In the genomic region with DNA sequence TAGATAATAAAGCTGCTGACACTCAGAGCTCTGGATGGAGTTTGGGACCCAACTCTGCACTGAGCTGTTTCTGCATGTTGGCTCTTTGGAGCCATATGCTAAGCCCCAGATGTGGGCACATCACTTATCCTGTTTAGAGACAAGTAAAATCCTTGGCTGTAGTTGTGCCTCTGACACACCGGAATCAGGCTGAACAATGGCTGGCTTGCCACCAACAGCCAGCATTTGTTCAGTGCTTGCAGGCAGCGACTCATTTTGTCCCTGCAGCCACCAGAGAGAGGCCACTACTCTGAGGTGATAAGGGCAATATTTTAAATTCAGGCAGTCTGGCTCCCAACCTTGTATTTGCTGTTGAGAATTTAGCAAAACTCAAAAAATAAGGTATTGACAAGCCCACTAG, we compare ENCODE assay signal across 13 mouse cellular contexts. TPM values are rescaled to one million over a fixed set of nuclear protein-coding genes. Genes with fewer than 3 reads are reported as not detected.
DNase-seq lines count a peak whose midpoint lies in the region; ATAC-seq and TF ChIP-seq lines count a peak whose summit lies in the region.
"Had no signal": no experiment of that assay in that cellular context is flagged by ENCODE, and none has a peak within 500 bp of the region (broad histone marks: within the 10 kb centered on the region; RNA-seq: fewer than 3 reads in every experiment).

No protein-coding gene starts in this region.

- no peak for ATAC-seq in midbrain, embryonic 14.5 days (ENCODE audit: low FRiP score, low TSS enrichment)
- no peak for ATAC-seq in midbrain, postnatal 0 days (ENCODE audit: low FRiP score)
- no peak for ATAC-seq in hindbrain, embryonic 16.5 days
- ATAC-seq in hindbrain, postnatal 0 days: no peak
- ATAC-seq: liver, embryonic 12.5 days had no signal

- intact Hi-C loops in heart, postnatal 14 days (cut with DNase I): no loop called here

- no peaks in the 10 kb centered on the region for H3K27me3 ChIP-seq in midbrain, embryonic 14.5 days (ENCODE audit: control insufficient read depth, insufficient read depth, low read length)
- H3K27me3 ChIP-seq in midbrain, postnatal 0 days (ENCODE audit: insufficient read depth, low read length): no peaks in the 10 kb centered on the region
- no peaks in the 10 kb centered on the region for H3K27me3 ChIP-seq in hindbrain, embryonic 16.5 days (replicated peaks; ENCODE audit: control insufficient read depth, insufficient read depth, low read length)
- no peaks in the 10 kb centered on the region for H3K27me3 ChIP-seq in hindbrain, postnatal 0 days (ENCODE audit: insufficient read depth, low read length)
- H3K27me3 ChIP-seq: liver, embryonic 12.5 days; neural tube, embryonic 12.5 days had no signal

- H3K27ac ChIP-seq in midbrain, embryonic 14.5 days (replicated peaks; ENCODE audit: low read depth, low read length): no peak overlapping the region
- no peak overlapping the region for H3K27ac ChIP-seq in midbrain, postnatal 0 days (ENCODE audit: low read depth, low read length)
- H3K27ac ChIP-seq in hindbrain, embryonic 16.5 days (ENCODE audit: low read depth, low read length): no peak overlapping the region
- H3K27ac ChIP-seq in hindbrain, postnatal 0 days: no peak overlapping the region
- H3K27ac ChIP-seq: liver, embryonic 12.5 days; midbrain, embryonic 12.5 days; neural tube, embryonic 12.5 days had no signal

- no peak for TF ChIP-seq CTCF in midbrain, postnatal 0 days (IDR thresholded peaks at IDR 0.05)
- TF ChIP-seq CTCF in hindbrain, postnatal 0 days (IDR thresholded peaks at IDR 0.05; ENCODE audit: low read depth): no peak

- no peak overlapping the region for H3K4me3 ChIP-seq in midbrain, embryonic 14.5 days (replicated peaks; ENCODE audit: low read depth, low read length)
- no peak overlapping the region for H3K4me3 ChIP-seq in midbrain, postnatal 0 days (ENCODE audit: low read depth, low read length)
- no peak overlapping the region for H3K4me3 ChIP-seq in hindbrain, embryonic 16.5 days (ENCODE audit: low read length)
- no peak overlapping the region for H3K4me3 ChIP-seq in hindbrain, postnatal 0 days (ENCODE audit: low read length)
- H3K4me3 ChIP-seq: liver, embryonic 12.5 days; midbrain, embryonic 12.5 days; neural tube, embryonic 12.5 days had no signal

- H3K4me1 ChIP-seq in midbrain, embryonic 14.5 days (ENCODE audit: control insufficient read depth, insufficient read depth, low read length): 0 out of 2 replicates have a peak, but pooled peaks cover 3% of the 10 kb centered on the region
- H3K4me1 ChIP-seq in midbrain, postnatal 0 days (ENCODE audit: insufficient read depth, low read length): no peaks in the 10 kb centered on the region; the same call in 1 of the 2 replicates
- no peaks in the 10 kb centered on the region for H3K4me1 ChIP-seq in hindbrain, embryonic 16.5 days (ENCODE audit: control insufficient read depth, insufficient read depth, low read depth, low read length)
- peaks cover 4% of the 10 kb centered on the region; the same call in 1 of the 2 replicates for H3K4me1 ChIP-seq in hindbrain, postnatal 0 days (ENCODE audit: insufficient read depth, low read length)

- peak; percentile 14 for DNase-seq in midbrain, embryonic 14.5 days
- no peak for DNase-seq in midbrain, postnatal 0 days (ENCODE audit: low spot score)
- peak; percentile 62 to 73 for DNase-seq in heart, postnatal 14 days
- DNase-seq in kidney, postnatal 25 days: peak; percentile 71 to 85
- DNase-seq in lung, postnatal 4 days: peak; percentile 69 to 84
- no peak for DNase-seq in hindbrain, postnatal 0 days (ENCODE audit: low spot score)
- no peak for DNase-seq in layer of hippocampus, adult 8-10 months (ENCODE audit: low spot score in 2 of 2)
- DNase-seq: gastrocnemius, postnatal 14 days; right cerebral cortex, adult 18-20 months had no signal

- H3K9me3 ChIP-seq in midbrain, embryonic 14.5 days (ENCODE audit: control insufficient read depth, low read length): no peaks in the 10 kb centered on the region
- no peaks in the 10 kb centered on the region for H3K9me3 ChIP-seq in midbrain, postnatal 0 days (ENCODE audit: low read length)
- no peaks in the 10 kb centered on the region for H3K9me3 ChIP-seq in hindbrain, embryonic 16.5 days (ENCODE audit: control insufficient read depth, low read length)
- no peaks in the 10 kb centered on the region for H3K9me3 ChIP-seq in hindbrain, postnatal 0 days (ENCODE audit: low read length)
- H3K9me3 ChIP-seq: liver, embryonic 12.5 days; midbrain, embryonic 12.5 days; neural tube, embryonic 12.5 days had no signal

- no peaks in the 10 kb centered on the region for H3K36me3 ChIP-seq in midbrain, embryonic 14.5 days (ENCODE audit: control insufficient read depth, insufficient read depth, low read length)
- no peaks in the 10 kb centered on the region for H3K36me3 ChIP-seq in midbrain, postnatal 0 days (ENCODE audit: insufficient read depth, low read length)
- H3K36me3 ChIP-seq in hindbrain, embryonic 16.5 days (ENCODE audit: control insufficient read depth, insufficient read depth, low read length): no peaks in the 10 kb centered on the region
- H3K36me3 ChIP-seq in hindbrain, postnatal 0 days (ENCODE audit: insufficient read depth, low read length): no peaks in the 10 kb centered on the region
- H3K36me3 ChIP-seq: liver, embryonic 12.5 days; midbrain, embryonic 12.5 days; neural tube, embryonic 12.5 days had no signal

- H3K4me2 ChIP-seq in midbrain, embryonic 14.5 days (ENCODE audit: low read length): no peak overlapping the region
- H3K4me2 ChIP-seq in midbrain, postnatal 0 days (ENCODE audit: low read depth, low read length, poor library complexity, severe bottlenecking): no peak overlapping the region
- no peak overlapping the region for H3K4me2 ChIP-seq in hindbrain, embryonic 16.5 days (ENCODE audit: low read length)
- H3K4me2 ChIP-seq in hindbrain, postnatal 0 days (ENCODE audit: low read depth, low read length): no peak overlapping the region
- H3K4me2 ChIP-seq: liver, embryonic 12.5 days; midbrain, embryonic 12.5 days; neural tube, embryonic 12.5 days had no signal

- 71% methylated on average over 2 of the region's 2 CpGs for WGBS in midbrain, embryonic 14.5 days
- 52% methylated on average over 2 of the region's 2 CpGs for WGBS in midbrain, postnatal 0 days
- 46% methylated on average over 2 of the region's 2 CpGs for WGBS in hindbrain, embryonic 16.5 days
- 29% methylated on average over 2 of the region's 2 CpGs for WGBS in hindbrain, postnatal 0 days

- no peak overlapping the region for H3K9ac ChIP-seq in midbrain, embryonic 14.5 days (replicated peaks; ENCODE audit: low read length)
- H3K9ac ChIP-seq in midbrain, postnatal 0 days (replicated peaks; ENCODE audit: low read length, poor library complexity, severe bottlenecking): no peak overlapping the region
- no peak overlapping the region for H3K9ac ChIP-seq in hindbrain, embryonic 16.5 days (ENCODE audit: low read depth, low read length)
- H3K9ac ChIP-seq in hindbrain, postnatal 0 days (replicated peaks; ENCODE audit: low read length): no peak overlapping the region
- H3K9ac ChIP-seq: liver, embryonic 12.5 days; midbrain, embryonic 12.5 days; neural tube, embryonic 12.5 days had no signal

RNA-seq across cellular contexts. Expression of a gene that starts 58.2 kb away (rescaled TPM):
- 35.9 and 41.1 TPM in 2 replicates for polyA plus RNA-seq in midbrain, embryonic 14.5 days (2014; fragmentation: Nextera tagmentation; extraction: Ambion mirVana)
- 36.2 and 49.8 TPM in 2 replicates for total RNA-seq in midbrain, postnatal 0 days (2014; rRNA removed)
- 59.2 and 65.1 TPM in 2 replicates for polyA plus RNA-seq in midbrain, postnatal 0 days (2015; fragmentation: Nextera tagmentation; extraction: Ambion mirVana)
- 10 to 100 TPM; 12.9 to 13.6 TPM for total RNA-seq in heart, postnatal 14 days (2021)
- polyA plus RNA-seq in hindbrain, embryonic 16.5 days (2015; fragmentation: Nextera tagmentation; extraction: Ambion mirVana): 56.2 and 56.4 TPM in 2 replicates
- total RNA-seq in hindbrain, postnatal 0 days (2014; rRNA removed): 42.5 and 55.6 TPM in 2 replicates
- polyA plus RNA-seq in hindbrain, postnatal 0 days (2015; fragmentation: Nextera tagmentation; extraction: Ambion mirVana): 53.3 and 56.7 TPM in 2 replicates
- total RNA-seq in layer of hippocampus, adult 8-10 months (2022): 10 to 100 TPM; 22.1 to 23.2 (median 22.3) TPM

Comparison
In these comparisons a context has a peak if more than half of its experiments do, and no peak if none do; other contexts are left out.
1. DNase-seq: peak in midbrain, embryonic 14.5 days (single experiment), heart, postnatal 14 days (2 of 2), kidney, postnatal 25 days (2 of 2) and lung, postnatal 4 days (2 of 2); none in midbrain, postnatal 0 days (single experiment), hindbrain, postnatal 0 days (single experiment) and layer of hippocampus, adult 8-10 months (0 of 2).